Mouse (Mus musculus): Measurements from ENCODE around the gene Dab2ip. TPM values are rescaled to one million over a fixed set of nuclear protein-coding genes. Genes with fewer than 3 reads are reported as not detected.
A peak's percentile ranks its signal among the peaks of the same experiment; 100 is the strongest.

The Dab2ip gene
- total RNA-seq, 2 experiments from 2014 or later: 102 to 108 TPM

- DNase-seq: no peak
Observed at GRCm38 (mm10) chr2:35760352-35760751, 202.3 kb downstream of the Dab2ip start.

- no peak for DNase-seq
Observed at GRCm38 (mm10) chr2:35760867-35761266, 202.8 kb downstream of the Dab2ip start.

GRCm38 (mm10) chr2:35761458-35761857, 203.4 kb downstream of the Dab2ip start:
- DNase-seq: no peak

- DNase-seq: no peak
Observed at GRCm38 (mm10) chr2:35763818-35764217, 205.8 kb downstream of the Dab2ip start.

GRCm38 (mm10) chr2:35764328-35764727, 206.3 kb downstream of the Dab2ip start:
- DNase-seq: no peak

- DNase-seq: peak in 1 of 2 experiments; percentile 18
Observed at GRCm38 (mm10) chr2:35767834-35768537, 209.9 kb downstream of the Dab2ip start.

GRCm38 (mm10) chr2:35768538-35769238, 210.6 kb downstream of the Dab2ip start:
- DNase-seq: peak; percentile 51 to 59

- DNase-seq: no peak
Observed at GRCm38 (mm10) chr2:35769398-35769797, 211.3 kb downstream of the Dab2ip start.

GRCm38 (mm10) chr2:35770541-35770940, 212.5 kb downstream of the Dab2ip start:
- no peak for DNase-seq

GRCm38 (mm10) chr2:35775651-35776055, 217.6 kb downstream of the Dab2ip start:
- no peak for DNase-seq

- no peak for DNase-seq
Observed at GRCm38 (mm10) chr2:35776935-35777334, 218.9 kb downstream of the Dab2ip start.

- no peak for DNase-seq
Observed at GRCm38 (mm10) chr2:35779266-35779665, 221.2 kb downstream of the Dab2ip start.

Other genes starting within 250 kb of the Dab2ip start
- 1 to 10 TPM; 8.6 to 8.7 TPM for gene Stom, start 221.3 kb upstream of the Dab2ip start, total RNA-seq (2021)
- gene 4930568D16Rik, start 190.5 kb upstream of the Dab2ip start, total RNA-seq (2021): not detected
- gene 4930402F06Rik, start 161.1 kb upstream of the Dab2ip start, total RNA-seq (2021): not detected
- 1 to 10 TPM; 1.7 to 2.6 TPM for gene Ggta1, start 95.0 kb upstream of the Dab2ip start, total RNA-seq (2021)

Measured in layer of hippocampus, postnatal 36 days (tissue).